Mouse (Mus musculus) heart, postnatal 36 days (tissue): ENCODE results near the gene Plcb4. TPM values are rescaled to one million over a fixed set of nuclear protein-coding genes. Genes with fewer than 3 reads are reported as not detected.
A peak's percentile ranks its signal among the peaks of the same experiment; 100 is the strongest.
"Not testable (repeated sequence)": the region's sequence is repeated elsewhere in the genome, so short reads cannot be mapped to it uniquely, and the experiment has no call there.

ENCODE experiments used
- DNase-seq, 2 experiments: peaks; one replicate each; pipeline ENCODE4 v3.0.0; 2021 to 2022
- intact Hi-C: fragments of 180-260 bp; cut with DNase I; formaldehyde crosslinking; loops from one replicate; pipeline ENCODE4 v1.15.1; 2025
- total RNA-seq, 2 experiments: library from RNA; stranded (reverse); gene quantifications; 2 replicates each; pipeline ENCODE4 v1.2.3; 2021

The Plcb4 gene
- total RNA-seq, 2 experiments from 2014 or later, result 57.1 to 79.8 TPM

DNA sequence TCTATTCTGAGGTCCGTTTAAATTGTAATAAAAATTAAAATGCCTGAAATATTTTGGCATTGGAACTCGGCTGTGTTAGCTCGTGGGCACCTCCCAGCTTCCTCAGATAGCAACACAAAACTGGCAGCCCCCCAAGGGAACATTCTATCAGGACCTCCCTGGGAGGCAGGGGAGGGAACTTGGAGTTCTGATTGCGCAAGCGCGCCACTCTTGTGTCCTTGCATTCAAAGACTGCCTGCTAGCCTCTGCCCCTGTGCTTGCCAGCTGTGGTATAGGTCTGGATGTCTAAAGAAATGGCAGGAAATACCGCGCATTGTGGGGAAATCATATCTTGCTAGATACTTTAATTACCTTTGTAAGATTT is 53.1 kb downstream of the Plcb4 start:
- intact Hi-C loops, result loop anchor here (5.0 kb wide), 1 partner anchor 275 kb away; no protein-coding TSS in a partner anchor

DNA sequence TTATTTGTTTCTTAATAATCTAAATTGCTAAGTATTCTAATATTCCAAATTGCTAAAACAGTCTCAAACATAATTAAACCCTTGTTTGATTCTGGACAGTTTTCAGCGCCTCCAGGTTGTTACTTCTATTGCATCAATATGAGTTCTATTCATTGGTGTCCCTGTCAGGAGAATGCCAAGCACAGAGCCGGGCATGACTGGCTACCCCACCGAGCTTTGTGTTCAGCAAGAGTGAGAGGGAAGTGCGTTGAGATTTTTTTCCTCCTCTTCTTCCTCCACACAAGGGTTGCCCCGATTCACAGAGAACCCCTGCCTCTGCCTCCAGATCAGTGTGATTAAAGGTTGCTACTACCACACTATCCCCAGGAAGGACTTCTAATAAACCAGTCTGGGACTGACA is 53.5 kb downstream of the Plcb4 start:
- intact Hi-C loops, result loop anchor here (5.0 kb wide), 1 partner anchor 275 kb away; no protein-coding TSS in a partner anchor
- DNase-seq, result no peak

More for the DNA sequence above, 53.1 kb downstream of the Plcb4 start:
- DNase-seq, result peak; percentile 85 to 87

GRCm38 (mm10) chr2:135712921-135713320 is 54.1 kb downstream of the Plcb4 start:
- intact Hi-C loops, result loop anchor here (5.0 kb wide), 1 partner anchor 276 kb away; no protein-coding TSS in a partner anchor
- DNase-seq, result no peak

- intact Hi-C loops, result no loop called here
- no peak for DNase-seq
Measured at GRCm38 (mm10) chr2:135716180-135716579, 57.4 kb downstream of the Plcb4 start.

GRCm38 (mm10) chr2:135717232-135718134 is 58.7 kb downstream of the Plcb4 start:
- intact Hi-C loops, result no loop called here
- DNase-seq, result peak; percentile 70

- intact Hi-C loops, result no loop called here
- no peak for DNase-seq
Measured at GRCm38 (mm10) chr2:135722109-135722508, 63.3 kb downstream of the Plcb4 start.

- DNase-seq, result no peak
- intact Hi-C loops, result no loop called here
Measured at GRCm38 (mm10) chr2:135723387-135723786, 64.6 kb downstream of the Plcb4 start.

GRCm38 (mm10) chr2:135724489-135724888 is 65.7 kb downstream of the Plcb4 start:
- no peak for DNase-seq
- intact Hi-C loops, result no loop called here

GRCm38 (mm10) chr2:135725362-135725761 is 66.6 kb downstream of the Plcb4 start:
- intact Hi-C loops, result loop anchor here (5.0 kb wide), 2 partner anchors 33 to 163 kb away; no protein-coding TSS in a partner anchor
- no peak for DNase-seq

- no peak for DNase-seq
- intact Hi-C loops, result loop anchor here (5.0 kb wide), 2 partner anchors 35 to 165 kb away; no protein-coding TSS in a partner anchor
Measured at GRCm38 (mm10) chr2:135727088-135727487, 68.3 kb downstream of the Plcb4 start.

- DNase-seq, result no peak
- intact Hi-C loops, result loop anchor here (5.0 kb wide), 2 partner anchors 36 to 166 kb away; no protein-coding TSS in a partner anchor
Measured at GRCm38 (mm10) chr2:135727925-135728324, 69.1 kb downstream of the Plcb4 start.

DNA sequence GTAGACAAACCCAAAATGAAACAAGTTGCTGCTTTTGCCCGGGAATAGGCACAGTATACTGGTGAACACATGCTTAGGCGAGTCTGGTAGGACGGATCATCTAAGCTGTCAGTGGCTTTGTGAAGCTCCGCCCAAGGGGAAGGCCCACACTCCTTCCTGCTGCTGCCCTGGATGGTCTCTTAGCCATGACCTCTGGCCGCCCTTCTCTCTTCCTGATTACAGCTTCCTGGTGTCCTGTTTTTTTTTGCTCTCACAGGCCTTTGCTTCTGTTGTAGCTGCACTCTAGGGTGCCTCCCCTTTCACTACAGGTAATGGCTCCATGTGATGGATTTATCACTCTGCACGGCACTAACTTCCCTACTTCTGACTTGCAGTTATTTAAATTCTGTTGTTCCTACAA is 72.8 kb downstream of the Plcb4 start:
- peak; percentile 45 to 52 for DNase-seq
- intact Hi-C loops, result loop anchor here (5.0 kb wide), 2 partner anchors 69 to 196 kb away; no protein-coding TSS in a partner anchor

DNA sequence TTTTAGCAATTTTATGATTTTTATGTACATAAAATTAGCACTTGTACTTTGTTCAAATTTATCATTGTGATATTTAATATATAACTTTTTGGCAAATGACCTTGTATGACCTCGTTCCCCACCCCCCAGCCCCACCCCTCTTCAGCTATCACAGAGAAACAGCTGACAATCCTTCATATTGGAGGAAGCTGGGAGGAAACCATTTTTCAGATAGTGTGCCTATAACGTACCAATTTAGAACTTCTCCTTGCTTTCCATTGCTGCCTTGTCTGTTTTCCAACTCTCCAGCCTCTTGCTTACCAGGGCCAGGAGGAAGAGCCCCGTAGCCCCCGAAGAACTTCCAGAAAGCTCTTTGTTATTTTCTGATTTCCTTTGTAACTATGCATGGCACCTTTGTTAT is 73.8 kb downstream of the Plcb4 start:
- no peak for DNase-seq
- intact Hi-C loops, result loop anchor here (5.0 kb wide), 2 partner anchors 70 to 195 kb away; no protein-coding TSS in a partner anchor

DNA sequence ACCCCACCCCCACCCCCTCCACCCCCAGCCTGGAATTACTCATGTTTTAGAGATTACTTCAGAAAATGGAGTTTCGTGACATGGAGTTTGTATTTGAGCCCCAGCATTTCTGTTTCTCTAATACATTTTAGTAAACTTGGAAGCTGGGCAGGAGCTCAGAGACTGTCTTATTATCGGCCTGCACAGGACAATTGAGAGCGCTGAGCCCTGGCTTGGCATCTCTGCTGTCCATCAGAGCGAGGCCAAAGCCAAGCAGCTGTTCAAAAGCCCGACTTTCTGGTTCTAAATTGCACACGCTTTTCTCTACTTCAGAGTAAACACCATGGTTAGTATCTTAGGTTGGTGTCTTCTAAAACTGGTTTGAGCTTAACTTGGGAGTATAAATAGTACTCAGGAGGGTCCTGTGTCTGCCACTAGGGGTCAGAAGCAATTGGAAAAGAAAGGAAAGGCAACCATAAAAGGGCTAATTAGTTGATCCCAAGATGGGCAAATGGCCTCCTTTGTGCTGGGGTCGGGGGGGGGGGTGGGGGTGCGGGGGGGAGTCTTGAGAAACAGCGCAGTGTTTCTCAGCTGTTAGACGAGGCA is 75.2 kb downstream of the Plcb4 start:
- intact Hi-C loops, result loop anchor here (5.0 kb wide), 2 partner anchors 72 to 193 kb away; no protein-coding TSS in a partner anchor

GRCm38 (mm10) chr2:135737506-135737905 is 78.7 kb downstream of the Plcb4 start:
- no peak for DNase-seq
- intact Hi-C loops, result no loop called here

More for the DNA sequence above, 75.2 kb downstream of the Plcb4 start:
- DNase-seq, result no peak

- intact Hi-C loops, DNase-seq: not testable (repeated sequence)
Measured at GRCm38 (mm10) chr2:135738022-135738780, 79.4 kb downstream of the Plcb4 start.

- no peak for DNase-seq
- intact Hi-C loops, result no loop called here
Measured at GRCm38 (mm10) chr2:135738950-135739349, 80.1 kb downstream of the Plcb4 start.

- intact Hi-C loops, result no loop called here
- DNase-seq, result no peak
Measured at GRCm38 (mm10) chr2:135742954-135743700, 84.3 kb downstream of the Plcb4 start.

DNA sequence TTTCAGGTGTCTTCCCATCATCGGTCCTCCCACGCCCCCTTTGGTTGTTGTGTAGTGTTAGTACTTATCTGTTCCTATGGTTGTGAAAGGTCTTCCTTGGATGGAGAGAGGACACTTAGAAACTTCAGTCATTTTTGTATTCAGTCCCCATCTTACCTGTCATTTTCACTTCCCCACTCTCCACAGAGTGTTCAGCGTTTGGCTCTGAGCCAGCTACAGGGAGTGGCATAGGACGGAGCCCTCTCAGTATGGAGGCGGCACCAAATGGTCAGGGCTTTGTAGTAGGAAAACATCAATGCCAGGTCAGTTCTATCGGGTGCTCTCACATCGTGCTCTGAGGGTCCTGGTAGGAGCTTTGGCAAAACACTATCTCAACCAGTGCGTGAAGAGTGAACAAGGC is 85.9 kb downstream of the Plcb4 start:
- no peak for DNase-seq
- intact Hi-C loops, result loop anchor here (5.0 kb wide), 1 partner anchor 307 kb away; no protein-coding TSS in a partner anchor

DNA sequence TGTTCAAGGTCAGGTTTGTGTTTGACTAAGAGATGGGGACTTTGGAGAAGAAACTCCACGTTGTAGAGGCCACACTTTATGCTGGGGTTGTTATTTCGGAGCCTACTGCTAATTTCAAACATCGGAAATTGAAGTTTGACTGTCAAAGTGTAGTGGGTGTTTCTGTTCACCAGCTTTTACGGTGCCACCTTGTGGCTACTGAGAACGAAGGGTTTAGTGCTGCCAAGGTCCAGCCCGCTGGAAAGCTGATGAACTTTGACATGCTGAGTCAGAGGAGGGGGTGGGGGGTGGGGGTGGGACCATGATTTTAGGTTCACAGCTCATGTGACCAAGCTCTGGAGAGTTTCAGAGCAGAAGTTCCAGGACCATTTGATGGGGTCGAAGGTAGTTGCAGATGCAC is 86.3 kb downstream of the Plcb4 start:
- no peak for DNase-seq

More for the DNA sequence above, 86.3 kb downstream of the Plcb4 start:
- intact Hi-C loops, result loop anchor here (5.0 kb wide), 1 partner anchor 308 kb away; no protein-coding TSS in a partner anchor
